Mouse (Mus musculus): ENCODE results near the gene Bcl11b.

Bcl11b gene

DNA sequence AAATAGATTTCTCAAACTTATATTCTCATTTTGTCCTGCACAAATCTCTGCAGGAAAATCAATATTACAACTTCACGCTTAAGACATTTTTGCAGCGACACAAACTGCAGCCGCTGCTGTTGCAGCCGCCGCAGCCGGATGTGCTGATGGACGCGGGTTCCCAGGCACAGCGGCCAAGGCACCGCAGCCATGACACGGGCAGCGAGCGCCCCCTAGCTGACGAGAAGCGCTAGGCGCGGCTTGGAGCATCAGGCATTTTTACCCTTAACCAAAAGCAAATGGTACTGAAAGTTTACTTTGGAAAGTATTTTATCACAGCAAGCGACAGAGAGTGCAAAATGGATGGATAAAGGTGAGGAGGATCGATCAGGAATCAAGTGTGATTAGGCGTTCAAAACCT is 4.7 kb downstream of the Bcl11b start:
- DNase-seq (ENCODE audit: low read depth, low spot score), result no peak

DNA sequence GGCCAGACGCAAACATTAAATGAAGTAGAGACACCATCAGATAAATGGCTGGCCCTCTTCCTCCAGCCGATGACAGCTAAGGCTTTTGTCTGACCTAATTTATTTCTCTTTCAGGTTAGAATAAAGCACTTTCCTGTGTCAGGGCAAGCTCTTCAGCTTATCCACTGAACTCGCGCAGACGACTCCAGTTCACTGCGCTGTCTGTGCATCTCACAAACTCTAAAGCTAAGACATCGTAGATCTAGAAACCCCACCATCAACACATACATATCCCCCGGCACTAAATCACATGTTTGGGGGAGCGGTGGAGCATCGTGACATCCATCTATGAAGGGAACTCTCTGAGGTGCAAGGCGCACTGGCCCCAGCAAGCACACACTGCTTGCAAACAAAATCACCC is 5.5 kb downstream of the Bcl11b start:
- no peak for DNase-seq (ENCODE audit: low read depth, low spot score)

DNA sequence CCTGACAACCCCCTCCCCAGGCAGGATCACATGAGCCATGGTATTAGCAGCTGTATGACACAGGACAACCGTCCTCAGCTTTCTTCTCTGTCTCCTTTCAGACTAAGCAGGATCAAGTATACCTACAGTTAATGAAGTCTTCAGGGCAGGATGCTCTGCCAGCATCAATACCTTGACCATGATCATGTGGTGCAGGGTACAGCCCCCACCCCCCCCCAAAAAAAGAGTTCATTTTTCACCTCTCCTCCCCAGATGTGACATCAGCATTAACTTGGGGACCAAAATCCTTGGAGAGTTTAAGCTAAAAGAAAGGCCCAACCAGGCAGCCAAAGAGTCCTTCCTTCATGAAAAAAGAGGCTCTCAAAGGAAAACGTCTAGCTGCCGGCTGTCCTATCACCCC is 6.2 kb downstream of the Bcl11b start:
- no peak for DNase-seq (ENCODE audit: low read depth, low spot score)

GRCm38 (mm10) chr12:107996773-107997172 is 6.6 kb downstream of the Bcl11b start:
- no peak for DNase-seq (ENCODE audit: low read depth, low spot score)

- no peak for DNase-seq (ENCODE audit: low read depth, low spot score)
Measured at GRCm38 (mm10) chr12:107996216-107996615, 7.2 kb downstream of the Bcl11b start.

- no peak for DNase-seq (ENCODE audit: low read depth, low spot score)
Measured at GRCm38 (mm10) chr12:107994421-107994820, 9.0 kb downstream of the Bcl11b start.

- no peak for DNase-seq (ENCODE audit: low read depth, low spot score)
Measured at GRCm38 (mm10) chr12:107993029-107993428, 10.4 kb downstream of the Bcl11b start.

- DNase-seq (ENCODE audit: low read depth, low spot score), result no peak
Measured at GRCm38 (mm10) chr12:107991191-107991590, 12.2 kb downstream of the Bcl11b start.

DNA sequence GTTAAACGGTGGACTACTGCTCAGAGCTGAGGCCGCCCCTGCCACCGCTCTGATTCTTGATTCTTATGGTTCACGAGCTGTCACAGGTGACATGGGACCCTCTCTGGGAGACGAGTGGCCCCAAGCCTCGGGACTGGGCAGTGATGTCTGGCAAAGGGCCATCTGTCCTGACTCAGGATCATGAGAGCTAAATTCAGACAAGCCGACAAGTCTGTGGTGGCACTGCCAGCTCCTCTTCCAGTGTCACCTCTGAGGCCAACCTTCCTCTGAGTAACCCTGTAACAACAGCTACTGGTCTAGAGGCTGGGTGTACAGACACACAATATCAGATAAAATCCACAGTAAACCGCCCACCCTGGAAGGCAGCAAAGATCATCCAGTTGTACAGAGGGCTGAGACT is 20.2 kb downstream of the Bcl11b start:
- DNase-seq (ENCODE audit: low read depth, low spot score), result no peak

DNA sequence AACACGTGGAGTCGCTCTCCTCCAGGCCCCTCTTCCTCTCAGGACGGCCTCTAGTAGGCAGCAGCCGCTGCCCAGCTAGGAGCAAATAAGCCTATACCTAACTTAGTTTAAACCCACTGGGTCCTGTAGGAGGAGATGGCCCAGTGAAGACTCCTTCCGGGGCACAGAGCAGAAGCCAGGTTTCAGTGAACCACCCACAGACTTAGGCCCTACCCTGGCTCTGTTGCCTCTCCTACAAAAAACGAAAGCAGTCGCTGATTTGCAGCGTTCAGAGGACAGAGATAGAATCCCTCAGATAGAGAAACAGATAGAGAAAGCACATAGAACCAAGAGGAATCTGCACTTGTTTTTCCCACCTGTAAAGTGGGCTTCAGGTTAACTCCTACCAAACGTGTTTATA is 21.1 kb downstream of the Bcl11b start:
- DNase-seq (ENCODE audit: low read depth, low spot score), result no peak

GRCm38 (mm10) chr12:107981231-107981630 is 22.2 kb downstream of the Bcl11b start:
- DNase-seq (ENCODE audit: low read depth, low spot score), result no peak

- DNase-seq (ENCODE audit: low read depth, low spot score), result no peak
Measured at GRCm38 (mm10) chr12:107980261-107980961, 23.0 kb downstream of the Bcl11b start.

GRCm38 (mm10) chr12:107979710-107980260 is 23.6 kb downstream of the Bcl11b start:
- no peak for DNase-seq (ENCODE audit: low read depth, low spot score)

GRCm38 (mm10) chr12:107978736-107979255 is 24.6 kb downstream of the Bcl11b start:
- no peak for DNase-seq (ENCODE audit: low read depth, low spot score)

DNA sequence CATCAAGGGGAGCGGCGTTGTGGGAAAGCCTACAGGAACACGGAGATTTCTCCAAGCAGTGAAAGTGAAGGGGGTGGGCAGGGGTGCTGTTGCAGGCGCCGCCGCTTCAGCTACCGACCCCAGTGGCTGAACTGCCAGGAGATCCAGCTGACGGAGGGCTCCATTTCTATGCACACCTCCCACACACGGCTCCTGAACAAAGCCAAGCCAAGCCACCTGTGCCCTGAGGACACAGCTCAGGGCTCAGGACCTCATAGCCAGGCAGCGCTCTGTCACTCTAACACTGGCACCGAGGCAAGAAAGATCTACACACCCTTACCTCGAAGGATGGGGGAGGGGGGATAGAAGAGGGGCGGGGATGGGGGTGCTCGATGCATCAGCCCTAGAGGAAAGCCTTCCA is 25.3 kb downstream of the Bcl11b start:
- no peak for DNase-seq (ENCODE audit: low read depth, low spot score)

GRCm38 (mm10) chr12:107977534-107977933 is 25.9 kb downstream of the Bcl11b start:
- DNase-seq (ENCODE audit: low read depth, low spot score), result no peak

DNA sequence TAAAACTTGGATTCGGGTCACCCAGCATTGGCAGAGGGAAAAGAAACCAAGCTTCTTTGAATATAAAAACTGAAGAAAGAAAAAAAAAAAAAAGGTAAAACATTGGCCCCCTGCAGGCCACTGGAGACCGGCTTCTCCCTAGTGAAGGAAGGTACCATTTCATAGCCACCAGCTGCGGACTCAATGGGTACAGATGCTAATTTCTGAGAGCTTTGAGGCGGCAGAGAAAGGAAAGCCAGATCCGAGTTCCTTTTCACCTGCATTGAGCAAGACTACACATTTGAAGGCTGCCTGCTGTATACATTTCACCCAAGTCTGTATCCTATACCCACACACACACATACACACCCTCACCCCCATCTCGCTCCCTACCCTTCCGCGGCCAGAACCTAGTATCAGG is 26.3 kb downstream of the Bcl11b start:
- DNase-seq (ENCODE audit: low read depth, low spot score), result no peak

- no peak for DNase-seq (ENCODE audit: low read depth, low spot score)
Measured at GRCm38 (mm10) chr12:107976571-107977001, 26.8 kb downstream of the Bcl11b start.

- DNase-seq (ENCODE audit: low read depth, low spot score), result no peak
Measured at GRCm38 (mm10) chr12:107975897-107976570, 27.4 kb downstream of the Bcl11b start.

- DNase-seq (ENCODE audit: low read depth, low spot score), result no peak
Measured at GRCm38 (mm10) chr12:107975479-107975896, 27.9 kb downstream of the Bcl11b start.

DNA sequence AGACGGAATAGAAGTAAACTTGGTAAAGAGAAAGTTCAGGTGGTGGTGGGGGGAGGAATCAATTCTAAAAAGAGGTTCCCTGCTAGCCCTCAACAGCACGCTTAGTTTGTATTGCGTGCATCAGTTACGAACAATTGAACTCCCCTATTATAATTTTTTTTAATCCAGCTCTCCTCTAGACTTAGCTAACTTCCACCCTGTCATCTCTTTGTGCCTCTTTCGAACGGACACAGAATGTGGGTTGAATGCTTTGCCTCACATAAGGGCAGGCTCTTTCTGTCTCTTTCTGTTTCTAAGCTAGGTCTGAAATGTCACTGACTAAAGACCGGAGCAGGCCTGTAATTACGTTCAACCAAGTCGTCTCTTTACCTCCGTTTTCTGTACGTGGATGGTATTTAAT is 28.9 kb downstream of the Bcl11b start:
- no peak for DNase-seq (ENCODE audit: low read depth, low spot score)

- no peak for DNase-seq (ENCODE audit: low read depth, low spot score)
Measured at GRCm38 (mm10) chr12:107973556-107974140, 29.8 kb downstream of the Bcl11b start.
